Comparison of ENCODE assay signal across 11 mouse cellular contexts in genomic region chr2:17932932-17933790, GRCm38 (mm10).
DNase-seq lines count a peak whose midpoint lies in the region; ATAC-seq and TF ChIP-seq lines count a peak whose summit lies in the region.
"Had no signal": no experiment of that assay in that cellular context is flagged by ENCODE, and none has a peak within 500 bp of the region (broad histone marks: within the 10 kb centered on the region; RNA-seq: fewer than 3 reads in every experiment).

No protein-coding gene starts in this region.

- no peak overlapping the region for H3K4me3 ChIP-seq in liver, embryonic 12.5 days
- peak overlapping the region; percentile 1; the same call in 1 of the 2 replicates for H3K4me3 ChIP-seq in embryonic facial prominence, embryonic 12.5 days
- peak overlapping the region; percentile 1; the same call in 1 of the 2 replicates for H3K4me3 ChIP-seq in hindbrain, postnatal 0 days (ENCODE audit: low read length)
- H3K4me3 ChIP-seq in neural tube, embryonic 14.5 days (ENCODE audit: low read depth, low read length): no peak overlapping the region
- H3K4me3 ChIP-seq in intestine, embryonic 15.5 days (replicated peaks): no peak overlapping the region
- H3K4me3 ChIP-seq: myocyte had no signal

- TF ChIP-seq CTCF in hindbrain, postnatal 0 days (IDR thresholded peaks at IDR 0.05; ENCODE audit: low read depth): no peak

- no peak for ATAC-seq in liver, embryonic 12.5 days
- no peak; the same call in 1 of the 2 replicates for ATAC-seq in embryonic facial prominence, embryonic 12.5 days (ENCODE audit: insufficient number of reproducible peaks, insufficient read depth, low FRiP score, low TSS enrichment)
- ATAC-seq in hindbrain, postnatal 0 days: peak; percentile 48
- ATAC-seq in neural tube, embryonic 14.5 days (ENCODE audit: low read depth): peak; percentile 65
- no peak for ATAC-seq in intestine, embryonic 15.5 days
- ATAC-seq in activated CD4-positive, CD25-positive, alpha-beta regulatory T cell, adult 4 months: no peak
- ATAC-seq: intestine, postnatal 0 days had no signal

- H3K27ac ChIP-seq in liver, embryonic 12.5 days: no peak overlapping the region
- H3K27ac ChIP-seq in embryonic facial prominence, embryonic 12.5 days: no peak overlapping the region
- H3K27ac ChIP-seq in hindbrain, postnatal 0 days: no peak overlapping the region
- no peak overlapping the region for H3K27ac ChIP-seq in neural tube, embryonic 14.5 days (ENCODE audit: low read depth, low read length)
- H3K27ac ChIP-seq in intestine, embryonic 15.5 days: no peak overlapping the region

- no peaks in the 10 kb centered on the region for H3K4me1 ChIP-seq in liver, embryonic 12.5 days
- H3K4me1 ChIP-seq in embryonic facial prominence, embryonic 12.5 days: peaks cover 13% of the 10 kb centered on the region; the same call in 1 of the 2 replicates
- no peaks in the 10 kb centered on the region; the same call in 1 of the 2 replicates for H3K4me1 ChIP-seq in hindbrain, postnatal 0 days (ENCODE audit: insufficient read depth, low read length)
- H3K4me1 ChIP-seq in neural tube, embryonic 14.5 days (ENCODE audit: control insufficient read depth, insufficient read depth, low read length): no peaks in the 10 kb centered on the region
- no peaks in the 10 kb centered on the region for H3K4me1 ChIP-seq in intestine, embryonic 15.5 days (replicated peaks)

- no peaks in the 10 kb centered on the region for H3K27me3 ChIP-seq in liver, embryonic 12.5 days (replicated peaks)
- H3K27me3 ChIP-seq in embryonic facial prominence, embryonic 12.5 days: no peaks in the 10 kb centered on the region
- H3K27me3 ChIP-seq in hindbrain, postnatal 0 days (ENCODE audit: insufficient read depth, low read length): no peaks in the 10 kb centered on the region
- H3K27me3 ChIP-seq in neural tube, embryonic 14.5 days (ENCODE audit: control insufficient read depth, insufficient read depth, low read length): no peaks in the 10 kb centered on the region
- no peaks in the 10 kb centered on the region for H3K27me3 ChIP-seq in intestine, embryonic 15.5 days (replicated peaks)

- no peak for DNase-seq in liver
- DNase-seq in hindbrain, postnatal 0 days (ENCODE audit: low spot score): no peak
- DNase-seq in thymus, postnatal 14 days: no peak

- H3K9me3 ChIP-seq in liver, embryonic 12.5 days (replicated peaks): no peaks in the 10 kb centered on the region
- no peaks in the 10 kb centered on the region for H3K9me3 ChIP-seq in embryonic facial prominence, embryonic 12.5 days
- H3K9me3 ChIP-seq in hindbrain, postnatal 0 days (ENCODE audit: low read length): peaks cover 2% of the 10 kb centered on the region; the same call in 1 of the 2 replicates
- no peaks in the 10 kb centered on the region for H3K9me3 ChIP-seq in neural tube, embryonic 14.5 days (ENCODE audit: control insufficient read depth, low read length)
- no peaks in the 10 kb centered on the region for H3K9me3 ChIP-seq in intestine, embryonic 15.5 days
- H3K9me3 ChIP-seq: G1E had no signal

- 58% methylated on average over 15 of the region's 15 CpGs for WGBS in liver, embryonic 12.5 days (ENCODE audit: insufficient replicate concordance)
- WGBS in embryonic facial prominence, embryonic 12.5 days: 38% methylated on average over 15 of the region's 15 CpGs
- WGBS in hindbrain, postnatal 0 days: 19% methylated on average over 15 of the region's 15 CpGs
- WGBS in neural tube, embryonic 14.5 days: 17% methylated on average over 15 of the region's 15 CpGs
- WGBS in intestine, embryonic 15.5 days: 64% methylated on average over 15 of the region's 15 CpGs

- H3K4me2 ChIP-seq in liver, embryonic 12.5 days: peak overlapping the region; percentile 10; the same call in 1 of the 2 replicates
- peak overlapping the region; percentile 32 for H3K4me2 ChIP-seq in embryonic facial prominence, embryonic 12.5 days (replicated peaks)
- H3K4me2 ChIP-seq in hindbrain, postnatal 0 days (ENCODE audit: low read depth, low read length): peak overlapping the region; percentile 47
- peak overlapping the region; percentile 36 for H3K4me2 ChIP-seq in neural tube, embryonic 14.5 days (ENCODE audit: low read depth, low read length)
- no peak overlapping the region for H3K4me2 ChIP-seq in intestine, embryonic 15.5 days (replicated peaks)

- no peak overlapping the region for H3K9ac ChIP-seq in liver, embryonic 12.5 days
- H3K9ac ChIP-seq in embryonic facial prominence, embryonic 12.5 days: no peak overlapping the region
- no peak overlapping the region for H3K9ac ChIP-seq in hindbrain, postnatal 0 days (replicated peaks; ENCODE audit: low read length)
- H3K9ac ChIP-seq in neural tube, embryonic 14.5 days (replicated peaks; ENCODE audit: low read depth, low read length): 0 out of 2 replicates have a peak overlapping the region, but pooled peaks have one; percentile 13
- no peak overlapping the region for H3K9ac ChIP-seq in intestine, embryonic 15.5 days

- no peaks in the 10 kb centered on the region for H3K36me3 ChIP-seq in liver, embryonic 12.5 days
- H3K36me3 ChIP-seq in embryonic facial prominence, embryonic 12.5 days: no peaks in the 10 kb centered on the region
- H3K36me3 ChIP-seq in hindbrain, postnatal 0 days (ENCODE audit: insufficient read depth, low read length): no peaks in the 10 kb centered on the region
- H3K36me3 ChIP-seq in neural tube, embryonic 14.5 days (ENCODE audit: control insufficient read depth, insufficient read depth, low read length): no peaks in the 10 kb centered on the region
- no peaks in the 10 kb centered on the region for H3K36me3 ChIP-seq in intestine, embryonic 15.5 days
- H3K36me3 ChIP-seq: G1E had no signal

Comparison
In these comparisons a context has a peak if more than half of its experiments do, and no peak if none do; other contexts are left out.
1. ATAC-seq: peak in hindbrain, postnatal 0 days (single experiment) and neural tube, embryonic 14.5 days (single experiment); none in liver, embryonic 12.5 days (single experiment), embryonic facial prominence, embryonic 12.5 days (single experiment), intestine, embryonic 15.5 days (single experiment) and activated CD4-positive, CD25-positive, alpha-beta regulatory T cell, adult 4 months (single experiment).
2. H3K4me3 ChIP-seq: peak in embryonic facial prominence, embryonic 12.5 days (single experiment) and hindbrain, postnatal 0 days (single experiment); none in liver, embryonic 12.5 days (single experiment), neural tube, embryonic 14.5 days (single experiment) and intestine, embryonic 15.5 days (single experiment).